Mouse (Mus musculus): Measurements from ENCODE around the gene Klf6.

GRCm38 (mm10) chr13:5890035-5890434, 28.8 kb downstream of the Klf6 start:
- no peak for TF ChIP-seq POLR2A (IDR thresholded peaks at IDR 0.05; ENCODE audit: low read depth, low read length)
- TF ChIP-seq CTCF (IDR thresholded peaks at IDR 0.05; ENCODE audit: borderline replicate concordance, insufficient read depth, low read length) = no peak
